Mouse (Mus musculus): ENCODE measurements around the gene Mta3.

- no peak for TF ChIP-seq CTCF (IDR thresholded peaks at IDR 0.05; ENCODE audit: control insufficient read depth, insufficient read depth, insufficient read length)
- no peak for TF ChIP-seq CEBPB (IDR thresholded peaks at IDR 0.05; ENCODE audit: low read depth)
- TF ChIP-seq USF1 (IDR thresholded peaks at IDR 0.05; ENCODE audit: low read depth), result no peak
- no peak for TF ChIP-seq MYOG (IDR thresholded peaks at IDR 0.05; ENCODE audit: control insufficient read depth, extremely low read depth, insufficient read length)
- TF ChIP-seq FOSL1 (IDR thresholded peaks at IDR 0.05; ENCODE audit: insufficient read depth, low read length, poor library complexity, severe bottlenecking), result no peak
- TF ChIP-seq MYOD1 (IDR thresholded peaks at IDR 0.05; ENCODE audit: control insufficient read depth, insufficient read length, low read depth), result no peak
- no peak for TF ChIP-seq MAX (IDR thresholded peaks at IDR 0.05)
These were observed 33.3 kb upstream of the Mta3 start for GRCm38 (mm10) chr17:83672685-83673084.

Data from C2C12 (cell line).